Mouse (Mus musculus): ENCODE results near the gene Tas2r124.

Tas2r124 gene

GRCm38 (mm10) chr6:132754430-132754829 is at the start of gene Tas2r124:
Gene Tas2r124, plus strand, starts transcription at chr6:132754730.
- no peak for DNase-seq (ENCODE audit: low spot score)

GRCm38 (mm10) chr6:132711828-132712227 is 42.7 kb upstream of the Tas2r124 start, which contains the start of gene Tas2r122:
Gene Tas2r122, minus strand, starts transcription at chr6:132711928.
- no peak for DNase-seq (ENCODE audit: low spot score)

GRCm38 (mm10) chr6:132737935-132738334 is 16.6 kb upstream of the Tas2r124 start, which contains the start of gene Tas2r115:
Gene Tas2r115, minus strand, starts transcription at chr6:132738035.
- no peak for DNase-seq (ENCODE audit: low spot score)

GRCm38 (mm10) chr6:132750206-132750605 is 4.3 kb upstream of the Tas2r124 start:
- DNase-seq (ENCODE audit: low spot score): no peak

GRCm38 (mm10) chr6:132761831-132762230 is 7.3 kb downstream of the Tas2r124 start, which contains the start of gene Tas2r102:
Gene Tas2r102, plus strand, starts transcription at chr6:132762131.
- DNase-seq (ENCODE audit: low spot score): no peak

GRCm38 (mm10) chr6:132778062-132778461 is 23.5 kb downstream of the Tas2r124 start, which contains the start of gene Tas2r136:
Gene Tas2r136, minus strand, starts transcription at chr6:132778162.
- DNase-seq (ENCODE audit: low spot score): no peak

GRCm38 (mm10) chr6:132795393-132795792 is 40.9 kb downstream of the Tas2r124 start:
- DNase-seq (ENCODE audit: low spot score): peak; percentile 18

- no peak for DNase-seq (ENCODE audit: low spot score)
Measured at GRCm38 (mm10) chr6:132802518-132802917, 48.0 kb downstream of the Tas2r124 start, which contains the start of gene Tas2r117. Gene Tas2r117, plus strand, starts transcription at chr6:132802818.
